Mouse (Mus musculus) forelimb bud, embryonic 11.5 days (tissue): ENCODE data around the gene Gm20388.
A peak's percentile ranks its signal among the peaks of the same experiment; 100 is the strongest.
"Not testable (repeated sequence)": the region's sequence is repeated elsewhere in the genome, so short reads cannot be mapped to it uniquely, and the experiment has no call there.

Source experiments
- DNase-seq: peaks from one replicate; pipeline ENCODE4 v3.0.0-alpha.2; 2012; ENCODE audit warnings: low read depth, low spot score

Gene Gm20388

DNA sequence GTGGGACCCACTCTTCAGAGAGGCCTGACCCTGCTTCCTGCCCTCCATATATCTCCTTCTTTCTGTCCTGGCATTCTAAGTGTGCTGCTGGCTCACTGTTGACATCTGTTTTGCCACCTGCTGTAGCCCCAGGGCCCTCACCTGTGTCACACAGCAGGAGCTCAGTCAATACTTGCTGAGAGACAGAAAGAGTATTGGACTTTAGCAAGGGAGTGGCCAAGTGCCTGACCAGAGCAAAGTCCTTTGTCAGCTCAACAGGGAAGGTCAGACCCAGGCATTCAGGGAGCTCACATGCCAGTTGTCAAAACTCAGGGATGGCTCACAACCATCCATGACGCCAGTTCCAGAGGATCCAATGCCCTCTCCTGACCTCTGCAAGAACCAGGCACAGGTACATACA lies 4062.9 kb downstream of the Gm20388 start:
- DNase-seq, result no peak

DNA sequence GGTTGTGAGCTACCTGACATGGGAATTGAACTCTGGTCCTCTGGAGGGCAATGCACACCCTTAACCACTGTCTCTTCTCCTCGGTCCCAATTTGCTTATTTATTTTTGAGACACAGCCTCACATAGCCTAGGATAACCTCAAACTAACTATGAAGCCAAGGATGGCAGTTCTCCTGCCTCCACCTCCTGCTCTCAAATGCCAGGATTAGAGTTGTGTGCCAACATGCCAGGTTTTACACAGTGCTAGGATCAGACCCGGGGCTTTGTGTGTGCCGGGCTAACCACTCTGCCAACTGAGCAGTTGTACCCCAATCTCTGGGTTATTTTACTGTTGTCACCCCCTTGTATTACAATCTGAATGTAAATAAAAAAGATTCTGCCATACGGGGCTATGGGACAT lies 4066.9 kb downstream of the Gm20388 start:
- no peak for DNase-seq

DNA sequence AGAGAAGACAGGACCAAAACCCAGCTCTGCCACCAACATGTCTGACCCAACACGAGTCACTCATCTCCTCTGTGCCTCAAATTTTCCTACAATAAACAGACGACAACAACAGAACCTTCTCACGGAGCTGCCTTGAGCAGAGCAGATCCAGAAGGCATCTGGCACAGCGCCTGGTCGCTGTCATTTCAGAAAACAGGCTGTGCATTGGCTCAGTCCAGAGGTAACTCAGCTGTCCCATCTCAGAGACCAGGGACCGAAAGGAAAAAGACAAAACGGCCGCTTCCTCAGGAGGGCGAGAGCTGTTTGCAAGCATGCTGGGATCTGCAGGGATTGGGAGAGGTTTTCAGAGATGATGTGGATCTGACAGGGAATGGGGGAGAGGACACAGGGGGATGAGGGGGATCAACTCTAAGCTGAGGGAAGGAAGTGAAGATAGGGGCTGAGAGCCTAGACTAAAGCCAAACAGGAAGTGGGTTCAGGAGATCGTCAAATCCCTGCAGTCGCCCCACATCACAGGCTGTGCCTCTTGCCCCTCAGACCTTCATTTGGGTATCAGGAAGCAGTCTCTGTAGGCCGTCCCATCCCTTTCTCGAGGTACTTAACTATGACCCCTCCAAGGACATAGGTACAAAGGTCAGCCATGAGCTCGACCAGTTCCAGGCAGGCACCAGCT lies 4067.7 kb downstream of the Gm20388 start:
- DNase-seq, result no peak

DNA sequence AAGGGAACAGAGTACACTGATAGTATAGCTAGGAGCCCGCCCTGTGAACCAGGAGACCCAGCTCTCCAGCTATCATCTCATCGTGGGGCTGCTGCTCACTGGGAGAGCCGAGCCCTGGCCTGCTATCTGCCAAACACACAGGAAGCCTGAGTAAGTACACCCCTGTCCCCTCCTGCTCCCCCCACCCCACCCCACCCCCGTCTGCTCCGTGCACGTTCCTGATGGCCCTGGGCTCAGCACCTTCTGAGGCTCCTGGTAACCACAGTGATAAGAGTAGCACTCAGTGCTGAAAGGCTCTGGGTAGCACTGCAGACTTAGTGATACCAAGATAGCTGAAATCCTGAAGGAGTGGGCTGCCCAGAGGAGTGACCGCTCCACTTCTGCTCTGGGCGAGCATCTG lies 4068.3 kb downstream of the Gm20388 start:
- no peak for DNase-seq

DNA sequence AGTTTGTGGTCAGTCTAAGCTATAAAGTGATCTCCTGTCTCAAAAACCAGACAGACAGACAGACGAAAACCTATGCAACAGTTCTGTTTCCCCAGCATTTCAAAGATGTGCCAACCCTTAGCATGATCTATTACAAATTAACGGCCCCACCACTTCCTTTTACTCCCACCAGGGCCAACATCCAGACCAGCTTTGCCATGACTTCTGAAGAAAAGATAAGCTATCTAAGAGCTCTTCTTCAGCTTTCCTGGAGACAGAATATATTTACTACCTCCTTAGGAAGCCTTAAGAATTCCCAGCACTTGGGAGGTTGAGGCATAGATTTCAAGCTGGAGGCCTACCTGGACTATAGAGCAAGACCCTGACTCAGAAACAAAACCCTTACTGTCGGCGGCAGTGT lies 4069.6 kb downstream of the Gm20388 start:
- no peak for DNase-seq

DNA sequence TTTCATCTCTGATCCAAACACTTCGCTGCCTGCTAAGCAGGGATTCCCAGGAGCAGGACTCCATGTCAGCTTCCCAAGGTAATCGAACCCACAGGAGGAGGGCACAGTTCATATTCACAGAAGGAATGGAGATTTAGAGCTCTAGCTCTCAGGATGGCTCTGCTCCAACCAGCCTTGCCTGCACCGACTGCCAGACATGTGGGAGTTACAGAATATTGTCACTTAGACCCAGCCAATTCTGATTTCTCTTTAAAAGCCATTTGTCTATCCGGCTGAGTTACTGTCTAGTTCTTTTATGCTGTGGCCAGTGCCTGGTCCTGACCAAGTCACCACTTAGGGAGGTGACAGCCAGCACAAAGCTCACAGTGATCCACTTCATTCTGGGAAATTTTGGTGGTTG lies 4071.0 kb downstream of the Gm20388 start:
- DNase-seq, result no peak

DNA sequence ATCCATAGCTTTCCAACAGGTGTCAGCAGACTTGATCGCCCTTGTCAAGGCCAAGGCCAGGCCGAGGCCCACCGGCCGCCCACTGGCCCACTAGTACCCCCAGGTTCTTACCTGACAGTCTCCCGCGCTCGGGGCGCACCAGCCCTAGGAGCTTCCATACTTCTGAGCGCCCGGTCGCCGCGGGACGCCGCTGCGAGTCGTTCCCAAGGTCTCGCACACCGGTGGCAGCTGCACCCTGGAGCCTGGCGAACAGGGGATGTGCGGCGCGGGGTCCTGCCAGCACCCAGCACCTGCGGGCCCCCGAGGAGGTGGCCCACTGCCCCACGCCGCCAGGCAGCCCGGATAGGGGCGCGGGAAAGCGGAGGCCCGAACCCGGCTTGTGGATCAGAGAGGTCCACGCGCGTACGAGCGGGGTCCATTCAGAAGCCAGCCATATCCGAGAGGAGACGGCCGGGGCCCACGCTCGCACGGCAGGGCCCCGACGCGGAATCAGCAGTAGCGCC lies 4071.7 kb downstream of the Gm20388 start:
- no peak for DNase-seq

DNA sequence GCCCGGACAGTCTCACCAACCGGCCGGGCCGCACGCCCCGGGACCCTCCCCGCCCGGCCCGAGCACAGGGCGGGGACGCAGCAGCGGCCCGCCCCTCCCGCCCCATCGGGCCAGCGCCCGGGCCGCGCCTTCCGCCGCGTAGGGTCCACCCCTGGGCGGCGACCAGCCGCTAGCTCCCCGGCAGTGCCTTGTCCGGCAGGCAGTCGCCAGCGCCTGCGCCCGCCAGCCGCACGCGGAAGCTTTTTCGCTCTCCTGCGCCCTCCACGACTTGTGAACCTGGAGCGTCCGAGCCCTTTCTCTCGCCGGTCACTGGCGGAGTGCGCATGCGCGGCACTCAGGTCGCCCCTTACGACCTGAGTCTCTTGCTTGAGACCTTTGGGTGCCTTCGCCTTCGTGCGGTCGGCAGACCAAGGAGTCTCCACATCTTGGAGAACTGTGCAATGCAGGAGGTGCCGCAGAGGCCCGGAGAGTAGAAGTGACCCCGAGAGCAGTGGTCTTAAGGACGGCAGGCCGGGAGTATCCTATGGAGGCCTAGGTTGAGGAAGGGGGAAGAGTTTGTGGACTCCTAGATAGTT lies 4072.3 kb downstream of the Gm20388 start, which contains the start of gene Abcb10:
Gene Abcb10 (minus strand): TSS at position 297 of the 575 bp plus-strand sequence.
- DNase-seq, result peak; percentile 91

DNA sequence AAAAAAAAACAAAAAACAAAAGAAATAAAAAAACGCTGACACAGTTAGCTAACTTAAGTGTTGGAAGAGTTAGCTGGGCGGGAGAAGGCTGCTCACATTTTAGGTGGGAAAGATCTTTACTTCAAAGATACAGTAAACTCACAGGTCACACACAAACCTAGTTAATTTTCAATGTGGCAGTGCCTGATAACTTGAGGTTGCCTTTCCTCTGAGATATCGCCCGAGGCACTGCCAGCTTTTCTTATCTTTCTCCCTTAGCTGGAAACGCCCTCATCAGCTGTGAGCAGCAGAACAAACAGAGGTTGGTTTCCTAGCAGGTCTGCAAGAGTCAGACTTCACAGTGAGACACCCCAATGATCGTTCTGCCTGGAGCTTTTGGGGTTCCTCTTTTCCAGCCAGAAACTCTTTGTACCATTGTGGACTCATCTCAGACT lies 4078.0 kb downstream of the Gm20388 start:
- DNase-seq, result no peak

DNA sequence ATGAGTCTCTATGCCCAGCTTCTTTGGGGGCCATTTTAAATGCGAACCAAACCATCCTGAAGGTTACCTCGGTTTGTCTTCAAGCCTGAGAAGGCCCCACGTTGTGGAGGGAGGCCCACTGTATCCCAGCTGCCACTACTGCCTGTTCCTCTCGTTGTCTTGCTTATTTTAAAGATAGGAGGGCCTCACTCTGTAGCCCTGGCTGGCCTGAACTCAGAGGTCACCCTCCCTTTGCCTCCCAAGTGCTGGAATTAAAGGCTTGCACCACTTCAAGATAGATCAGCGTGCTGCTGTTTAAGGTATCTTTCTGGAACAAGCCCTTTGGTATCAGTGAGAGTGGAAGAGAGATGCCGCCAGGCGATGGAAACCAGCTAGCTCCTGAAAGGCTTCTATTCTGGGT lies 4078.5 kb downstream of the Gm20388 start:
- no peak for DNase-seq

DNA sequence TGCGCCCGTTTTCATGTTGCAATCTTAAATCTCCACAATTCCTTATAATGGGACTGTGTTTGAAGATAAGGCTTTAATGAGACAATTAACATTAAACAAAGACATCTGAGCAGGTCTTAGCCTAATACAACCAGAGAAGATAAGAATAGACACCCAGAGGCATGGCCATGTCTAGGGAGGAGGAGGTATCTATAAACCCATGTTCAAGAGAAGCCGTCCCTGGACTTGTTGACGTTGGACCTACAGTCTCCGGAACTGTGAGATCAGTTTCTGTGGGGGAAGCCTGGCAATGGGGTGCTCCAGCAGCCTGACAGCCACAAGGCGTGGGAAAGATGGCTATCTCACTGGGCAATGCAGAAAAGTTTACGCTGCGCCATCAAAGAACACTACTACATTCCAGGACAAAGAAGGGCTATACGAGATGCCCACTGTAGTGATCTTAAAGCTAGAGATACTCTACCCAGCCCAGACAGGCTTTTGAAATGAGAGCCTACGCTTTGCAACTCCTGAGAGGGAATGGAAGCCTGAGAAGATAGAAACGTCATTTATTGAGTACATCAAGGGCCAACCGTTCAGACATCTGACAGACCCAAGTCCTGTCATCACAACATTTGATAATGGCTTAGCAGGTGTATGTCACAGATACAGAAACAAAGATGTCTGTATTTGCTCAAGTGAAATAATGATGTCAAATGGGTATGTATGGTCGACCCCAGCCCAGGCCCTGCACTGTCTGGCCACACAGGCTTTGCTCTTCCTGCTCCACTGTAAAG lies 4079.8 kb downstream of the Gm20388 start:
- no peak for DNase-seq

DNA sequence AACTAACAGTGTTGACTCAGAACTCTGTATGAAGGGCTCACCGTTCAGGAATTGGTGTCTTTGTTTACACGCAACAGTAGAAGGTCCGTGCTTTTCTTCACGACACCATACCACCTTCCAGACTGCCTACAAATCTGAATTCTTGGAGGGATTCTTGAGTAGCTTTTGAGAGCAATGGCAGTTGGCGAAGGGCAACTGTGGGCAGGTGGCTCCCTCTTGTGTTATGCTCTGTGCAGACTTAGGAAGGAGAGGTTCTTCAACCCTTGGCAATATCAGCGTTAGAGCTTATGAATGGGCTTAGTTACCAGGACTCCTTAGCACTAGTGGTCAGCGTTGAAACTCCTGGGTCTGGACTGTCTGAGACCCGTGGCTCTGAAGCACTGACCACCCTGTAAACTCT lies 4081.9 kb downstream of the Gm20388 start:
- no peak for DNase-seq

DNA sequence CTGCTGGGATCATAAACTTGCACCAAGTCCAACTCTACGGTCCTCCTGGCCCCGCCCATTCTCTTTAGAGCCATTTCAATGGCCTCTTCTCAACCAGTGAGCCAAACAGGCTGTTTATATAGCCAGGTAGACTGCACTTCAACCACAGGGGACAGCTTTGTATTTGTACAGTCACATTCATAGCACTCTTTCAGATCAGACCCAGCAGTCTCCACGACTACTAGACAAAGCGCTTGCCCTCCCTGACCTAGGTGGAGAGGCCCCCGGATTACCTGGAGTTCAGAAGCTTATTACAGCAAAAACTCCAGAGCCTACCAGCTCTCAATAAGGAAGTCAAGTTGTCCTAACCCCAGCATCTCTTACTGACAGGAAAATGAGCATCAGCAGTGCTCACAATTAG lies 4083.0 kb downstream of the Gm20388 start:
- DNase-seq, result no peak

DNA sequence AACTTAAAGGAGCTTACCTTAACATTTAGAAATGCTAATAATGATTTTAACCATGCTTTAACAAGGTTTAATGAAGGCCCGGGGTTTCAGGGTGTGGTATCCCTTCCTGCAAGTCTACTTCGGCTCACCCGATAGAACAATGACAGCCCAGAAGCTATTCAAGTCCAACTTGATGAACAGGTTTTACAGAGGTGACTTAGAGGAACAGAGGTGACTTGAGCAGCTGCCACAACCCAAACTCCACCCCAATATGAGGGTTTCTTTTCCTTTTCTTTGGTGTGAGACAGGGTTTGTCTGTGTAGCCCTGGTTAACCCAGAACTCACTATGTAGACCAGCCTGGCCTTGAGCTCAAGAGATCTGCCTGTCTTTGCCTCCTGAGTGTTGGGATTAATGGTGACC lies 4083.4 kb downstream of the Gm20388 start:
- DNase-seq, result no peak

DNA sequence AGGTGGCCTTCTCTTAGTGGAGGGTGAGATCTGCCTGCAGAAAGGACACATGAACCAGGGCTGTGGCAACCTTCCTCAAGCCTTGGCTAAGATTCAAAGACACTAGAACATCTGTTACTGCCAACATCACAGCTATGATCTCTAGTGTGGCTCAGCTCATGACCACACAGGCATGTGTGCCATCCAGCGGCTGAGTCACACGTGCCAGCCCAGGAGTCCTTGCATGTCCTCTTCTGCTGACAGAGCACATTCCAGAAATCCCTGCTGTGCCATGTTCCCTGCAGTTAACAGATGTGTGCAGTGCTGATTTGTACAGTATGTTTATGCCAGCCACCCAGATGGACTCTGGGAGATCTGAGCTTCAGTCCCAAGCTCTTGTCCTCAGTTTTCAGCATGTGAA lies 4088.9 kb downstream of the Gm20388 start:
- no peak for DNase-seq

DNA sequence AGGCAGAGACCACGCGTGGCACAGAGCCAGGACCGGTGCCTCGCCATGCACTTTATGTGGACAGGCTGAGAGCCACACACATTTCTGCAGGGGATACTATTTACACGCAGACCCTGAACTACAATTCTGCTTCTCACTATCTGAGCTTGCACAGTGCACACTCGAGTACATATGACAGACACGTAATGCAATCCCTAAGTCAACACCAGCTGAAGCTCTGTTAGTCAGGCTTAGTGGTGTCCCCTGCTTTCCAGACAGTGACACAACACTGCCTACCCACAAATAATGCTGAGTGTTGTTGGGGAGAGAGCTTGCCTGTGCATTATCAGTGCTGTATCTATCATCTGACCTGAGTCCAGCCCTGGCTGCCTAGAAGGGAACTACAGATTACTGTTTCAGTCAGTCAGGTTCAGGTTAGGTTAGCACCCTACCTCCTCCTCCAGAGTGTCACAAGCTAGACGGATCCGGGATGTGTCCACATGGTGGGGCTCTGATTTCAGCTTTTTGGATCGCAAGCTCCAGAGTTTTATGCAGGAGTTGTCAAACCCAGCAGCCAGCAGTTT lies 4092.0 kb downstream of the Gm20388 start:
- no peak for DNase-seq

DNA sequence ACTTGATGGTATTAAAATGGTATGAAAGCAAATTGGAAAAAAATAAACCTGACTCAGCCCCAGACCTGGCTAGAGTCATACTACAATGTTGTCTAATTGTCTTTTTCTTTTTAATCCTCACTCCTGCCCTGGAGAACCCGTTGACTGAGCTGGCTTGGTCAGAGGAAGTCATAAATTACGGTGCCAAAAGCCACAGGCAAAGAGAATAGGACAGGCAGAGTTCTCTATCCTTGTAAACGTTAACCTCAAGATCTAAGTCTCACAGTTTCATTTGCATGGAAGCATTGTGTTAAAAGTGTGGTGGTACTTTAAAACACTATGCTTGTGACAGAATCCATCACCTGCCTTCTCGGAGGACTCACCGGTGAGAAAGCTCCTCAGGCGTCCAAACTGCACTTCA lies 4097.2 kb downstream of the Gm20388 start:
- no peak for DNase-seq

DNA sequence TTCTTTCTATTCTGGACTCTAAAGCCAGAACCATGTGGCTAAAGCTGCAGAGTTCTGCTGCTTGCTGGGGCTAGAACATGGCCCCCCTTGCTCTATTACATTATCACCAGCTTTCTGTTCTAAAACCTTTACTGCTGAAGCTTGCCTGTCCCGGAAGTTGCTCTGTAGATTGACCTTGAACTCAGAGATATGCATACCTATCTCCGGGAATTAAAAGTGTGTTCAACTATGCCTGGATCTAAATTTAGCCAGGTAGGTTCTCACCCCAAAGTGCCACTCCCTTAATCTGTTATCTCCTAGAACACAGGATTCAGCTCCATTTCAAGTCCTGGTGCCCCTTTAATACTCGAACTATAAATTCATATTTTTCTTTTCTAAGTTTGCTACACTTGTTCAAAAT lies 4100.9 kb downstream of the Gm20388 start:
- no peak for DNase-seq

DNA sequence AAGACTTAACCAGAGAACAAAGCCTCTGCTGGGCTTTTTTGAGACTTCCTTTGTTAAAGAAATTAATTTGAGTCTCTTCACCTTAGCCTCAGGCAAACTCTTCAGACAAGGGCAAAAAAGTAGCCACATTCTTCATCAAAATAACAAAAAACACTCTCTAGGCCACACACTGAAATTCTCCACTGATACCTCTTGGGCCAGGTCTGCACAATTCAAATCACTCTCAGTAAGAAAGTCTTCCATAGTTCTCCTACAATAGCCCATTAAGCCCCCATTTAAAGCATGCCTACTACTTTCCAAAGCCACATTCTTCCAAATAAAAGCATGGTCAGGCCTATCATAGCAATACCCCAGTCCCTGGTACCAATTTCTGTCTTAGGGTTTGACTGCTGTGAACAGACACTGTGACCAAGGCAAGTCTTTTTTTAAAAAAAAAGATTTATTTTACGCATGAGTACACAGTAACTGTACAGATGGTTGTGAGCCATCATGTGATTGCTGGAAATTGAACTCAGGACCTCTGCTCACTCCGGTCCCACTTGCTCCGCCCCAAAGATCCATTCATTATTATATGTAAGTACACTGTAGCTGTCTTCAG lies 4101.4 kb downstream of the Gm20388 start:
- no peak for DNase-seq

DNA sequence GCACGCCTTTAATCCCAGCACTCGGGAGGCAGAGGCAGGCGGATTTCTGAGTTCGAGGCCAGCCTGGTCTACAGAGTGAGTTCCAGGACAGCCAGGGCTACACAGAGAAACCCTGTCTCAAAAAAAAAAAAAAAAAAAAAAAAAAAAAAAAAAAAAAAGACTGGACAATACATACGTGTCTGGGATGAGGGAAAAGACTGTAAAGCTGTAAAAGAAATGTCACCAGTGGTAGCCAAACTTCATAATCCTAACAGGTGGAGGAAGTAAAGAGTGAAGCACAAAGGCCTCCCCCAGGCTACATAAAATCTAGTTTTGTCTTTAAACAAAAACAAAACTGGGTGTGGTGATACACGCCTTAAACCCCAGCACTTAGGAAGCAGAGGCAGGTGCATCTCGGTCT lies 4103.7 kb downstream of the Gm20388 start:
- not testable (repeated sequence) for DNase-seq

DNA sequence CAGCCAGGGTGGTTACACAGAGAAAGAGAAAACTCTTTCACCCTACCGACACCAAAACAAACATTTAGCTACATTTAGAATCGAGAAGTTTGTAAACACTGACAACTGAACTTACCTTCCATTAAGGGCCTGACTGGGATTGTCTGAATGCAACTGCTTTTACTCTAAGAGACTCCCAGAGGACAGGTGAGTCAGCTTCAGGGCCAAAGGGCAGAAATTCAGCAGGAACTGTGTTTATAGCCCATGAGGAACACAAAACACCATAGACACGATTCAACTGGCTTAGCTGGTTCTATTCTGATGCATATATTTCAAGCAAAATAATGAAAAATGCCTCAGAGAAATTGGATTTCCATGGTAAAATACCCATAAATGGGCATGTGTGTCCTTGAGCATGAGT lies 4104.1 kb downstream of the Gm20388 start:
- DNase-seq, result no peak

DNA sequence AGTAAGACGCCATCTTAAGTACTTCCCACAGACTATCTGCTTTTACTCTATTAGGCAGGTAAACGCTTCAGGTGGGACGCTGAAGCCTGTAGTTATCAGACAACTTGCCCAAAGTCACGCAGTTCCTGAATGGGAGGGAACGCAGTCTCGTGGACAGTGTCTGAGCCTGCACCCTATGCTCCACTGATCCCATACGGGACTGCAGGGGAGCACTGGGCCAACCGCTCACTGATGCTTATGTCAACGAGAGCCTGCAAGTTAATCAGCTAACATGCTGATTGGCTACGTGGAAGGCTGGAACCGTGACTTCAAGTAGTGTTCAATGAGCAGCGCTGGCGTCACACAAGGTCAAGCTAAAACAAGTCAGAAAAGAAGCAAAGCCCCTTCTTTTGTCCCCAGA lies 4109.1 kb downstream of the Gm20388 start:
- peak; percentile 12 for DNase-seq
